Comparison of ENCODE assay signal across 15 mouse cellular contexts in genomic region chr3:137972224-137972623, GRCm38 (mm10). TPM values are rescaled to one million over a fixed set of nuclear protein-coding genes. Genes with fewer than 3 reads are reported as not detected.
DNase-seq lines count a peak whose midpoint lies in the region; ATAC-seq and TF ChIP-seq lines count a peak whose summit lies in the region.
"Had no signal": no experiment of that assay in that cellular context is flagged by ENCODE, and none has a peak within 500 bp of the region (broad histone marks: within the 10 kb centered on the region; RNA-seq: fewer than 3 reads in every experiment).

No protein-coding gene starts in this region.

- peak; percentile 38; the same call in 1 of the 2 replicates for ATAC-seq in heart, embryonic 16.5 days (replicated peaks; ENCODE audit: extremely low read depth, insufficient read depth, low FRiP score)
- peak; percentile 47 for ATAC-seq in G1E (ENCODE audit: extremely low read depth, insufficient number of reproducible peaks, low FRiP score, poor library complexity, severe bottlenecking)
- peak; percentile 16; the same call in 1 of the 2 replicates for ATAC-seq in common myeloid progenitor, adult 5-6 weeks (replicated peaks; ENCODE audit: low read depth, poor library complexity, severe bottlenecking)
- ATAC-seq in liver, embryonic 14.5 days (ENCODE audit: insufficient read depth): peak; percentile 86
- no peak for ATAC-seq in hindbrain, embryonic 13.5 days (ENCODE audit: low FRiP score)
- ATAC-seq: forebrain, embryonic 16.5 days had no signal

- H3K4me3 ChIP-seq in heart, embryonic 16.5 days (ENCODE audit: low read length): no peak overlapping the region
- peak overlapping the region; percentile 48; the same call in 1 of the 2 replicates for H3K4me3 ChIP-seq in G1E (ENCODE audit: low read depth, low read length)
- H3K4me3 ChIP-seq in liver, embryonic 14.5 days (ENCODE audit: insufficient read depth in 1 of 2, low read depth in 2 of 2, low read length in 2 of 2): peak overlapping the region; percentile 22 to 33
- H3K4me3 ChIP-seq in hindbrain, embryonic 13.5 days: no peak overlapping the region
- H3K4me3 ChIP-seq: embryonic facial prominence, embryonic 12.5 days; hindbrain, embryonic 10.5 days had no signal

- no peaks in the 10 kb centered on the region for H3K36me3 ChIP-seq in heart, embryonic 16.5 days (ENCODE audit: control insufficient read depth, insufficient read depth)
- peaks cover 78% of the 10 kb centered on the region for H3K36me3 ChIP-seq in G1E (replicated peaks)
- no peaks in the 10 kb centered on the region; the same call in 1 of the 2 replicates for H3K36me3 ChIP-seq in liver, embryonic 14.5 days (replicated peaks; ENCODE audit: control insufficient read depth, insufficient read depth, low read depth)
- no peaks in the 10 kb centered on the region for H3K36me3 ChIP-seq in hindbrain, embryonic 13.5 days
- H3K36me3 ChIP-seq: embryonic facial prominence, embryonic 12.5 days; hindbrain, embryonic 10.5 days had no signal

- 48% methylated on average over 5 of the region's 5 CpGs for WGBS in heart, embryonic 16.5 days
- whole genome bisulfite sequencing in liver, embryonic 14.5 days (ENCODE audit: insufficient replicate concordance): 15% methylated on average over 5 of the region's 5 CpGs
- WGBS in hindbrain, embryonic 13.5 days: 80% methylated on average over 5 of the region's 5 CpGs

- peak overlapping the region; percentile 20; the same call in 1 of the 2 replicates for H3K27ac ChIP-seq in heart, embryonic 16.5 days (ENCODE audit: low read length)
- H3K27ac ChIP-seq in liver, embryonic 14.5 days: peak overlapping the region; percentile 97
- no peak overlapping the region for H3K27ac ChIP-seq in hindbrain, embryonic 13.5 days
- H3K27ac ChIP-seq: embryonic facial prominence, embryonic 12.5 days; hindbrain, embryonic 10.5 days had no signal

- intact Hi-C loops in heart, postnatal 10 days (cut with DNase I): no loop called here

- DNase-seq in heart, postnatal 10 days: no peak
- peak; percentile 35 for DNase-seq in G1E (ENCODE audit: low spot score)
- DNase-seq in liver, embryonic 14.5 days (ENCODE audit: low read depth in 3 of 3, low spot score in 3 of 3): peak in 2 of 3 experiments; percentile 71 to 73
- no peak for DNase-seq in cerebellum, adult 9-11 months
- no peak for DNase-seq in adrenal gland, postnatal 25 days
- DNase-seq: cerebellum, postnatal 10 days; kidney, adult 8-10 months; lung, postnatal 14 days; right cerebral cortex, postnatal 14 days had no signal

- H3K9me3 ChIP-seq in heart, embryonic 16.5 days (replicated peaks; ENCODE audit: control insufficient read depth, low read length): no peaks in the 10 kb centered on the region
- H3K9me3 ChIP-seq in G1E (replicated peaks): no peaks in the 10 kb centered on the region
- H3K9me3 ChIP-seq in liver, embryonic 14.5 days (ENCODE audit: control insufficient read depth, low read length): no peaks in the 10 kb centered on the region
- H3K9me3 ChIP-seq in hindbrain, embryonic 13.5 days: no peaks in the 10 kb centered on the region
- H3K9me3 ChIP-seq: embryonic facial prominence, embryonic 12.5 days; hindbrain, embryonic 10.5 days had no signal

- TF ChIP-seq EP300 in liver, embryonic 14.5 days (IDR thresholded peaks at IDR 0.05; ENCODE audit: low read depth): peak; percentile 90

- peaks cover 35% of the 10 kb centered on the region for H3K4me1 ChIP-seq in heart, embryonic 16.5 days (ENCODE audit: control insufficient read depth, insufficient read depth, low read length)
- peaks cover 88% of the 10 kb centered on the region for H3K4me1 ChIP-seq in G1E (ENCODE audit: insufficient read depth, low read depth, low read length)
- H3K4me1 ChIP-seq in liver, embryonic 14.5 days (replicated peaks; ENCODE audit: control insufficient read depth in 2 of 2, insufficient read depth in 2 of 2, low read length in 1 of 2): peaks cover 58 to 81% of the 10 kb centered on the region in 2 experiments
- H3K4me1 ChIP-seq in hindbrain, embryonic 13.5 days (replicated peaks): peaks cover 12% of the 10 kb centered on the region

- no peak for TF ChIP-seq CTCF in G1E (IDR thresholded peaks at IDR 0.05; ENCODE audit: low read depth, low read length)
- no peak for TF ChIP-seq CTCF in liver, embryonic 14.5 days (IDR thresholded peaks at IDR 0.05; ENCODE audit: low read depth)

- H3K4me2 ChIP-seq in heart, embryonic 16.5 days (ENCODE audit: low read depth, low read length): no peak overlapping the region
- peak overlapping the region; percentile 69 for H3K4me2 ChIP-seq in liver, embryonic 14.5 days (ENCODE audit: low read depth)
- no peak overlapping the region for H3K4me2 ChIP-seq in hindbrain, embryonic 13.5 days
- H3K4me2 ChIP-seq: embryonic facial prominence, embryonic 12.5 days had no signal

- no peak overlapping the region for H3K9ac ChIP-seq in heart, embryonic 16.5 days (ENCODE audit: low read length)
- H3K9ac ChIP-seq in liver, embryonic 14.5 days (replicated peaks): peak overlapping the region; percentile 64
- no peak overlapping the region for H3K9ac ChIP-seq in hindbrain, embryonic 13.5 days
- H3K9ac ChIP-seq: embryonic facial prominence, embryonic 12.5 days had no signal

- H3K27me3 ChIP-seq in heart, embryonic 16.5 days (ENCODE audit: control insufficient read depth, insufficient read depth, low read length): no peaks in the 10 kb centered on the region
- no peaks in the 10 kb centered on the region for H3K27me3 ChIP-seq in G1E (ENCODE audit: insufficient read depth, low read length)
- H3K27me3 ChIP-seq in liver, embryonic 14.5 days (ENCODE audit: control insufficient read depth, insufficient read depth, low read length): no peaks in the 10 kb centered on the region
- H3K27me3 ChIP-seq in hindbrain, embryonic 13.5 days: no peaks in the 10 kb centered on the region
- H3K27me3 ChIP-seq: embryonic facial prominence, embryonic 12.5 days had no signal

RNA-seq across cellular contexts. Expression of gene Dapp1, which starts 9.1 kb away (rescaled TPM):
- 17.3 and 22.8 TPM in 2 replicates for polyA plus RNA-seq in heart, embryonic 16.5 days (2015; fragmentation: Nextera tagmentation; extraction: Ambion mirVana)
- 1 to 10 TPM; 4.0 to 5.2 TPM for total RNA-seq in heart, postnatal 10 days (2021)
- 288 and 301 TPM in 2 replicates for total RNA-seq in G1E (2014; fragmentation: Nextera tagmentation)
- 438 and 441 TPM in 2 replicates for total RNA-seq in G1E (2017)
- 14.3 and 37.2 TPM in 2 replicates for polyA plus RNA-seq in G1E (2012)
- total RNA-seq in common myeloid progenitor, adult 5-6 weeks (2017): 387 and 417 TPM in 2 replicates
- polyA plus RNA-seq in liver, embryonic 14.5 days (2012; rRNA removed): 5.1 and 8.8 TPM in 2 replicates
- 10.6 and 11.5 TPM in 2 replicates for polyA plus RNA-seq in liver, embryonic 14.5 days (2014; fragmentation: Nextera tagmentation; extraction: Ambion mirVana)
- 1.8 and 1.9 TPM in 2 replicates for polyA plus RNA-seq in hindbrain, embryonic 13.5 days (2015; fragmentation: Nextera tagmentation; extraction: Ambion mirVana)
- total RNA-seq in adrenal gland, postnatal 25 days (2021): 3.3 and 6.3 TPM in 2 replicates

RNA-seq across cellular contexts. Expression of gene Lamtor3, which starts 53.9 kb away (rescaled TPM):
- polyA plus RNA-seq in heart, embryonic 16.5 days (2015; fragmentation: Nextera tagmentation; extraction: Ambion mirVana): 115 and 120 TPM in 2 replicates
- total RNA-seq in heart, postnatal 10 days (2021): 10 to 100 TPM; 87.8 to 98.0 TPM
- total RNA-seq in G1E (2014; fragmentation: Nextera tagmentation): 152 and 187 TPM in 2 replicates
- total RNA-seq in G1E (2017): 233 and 234 TPM in 2 replicates
- polyA plus RNA-seq in G1E (2012): 27.0 and 38.4 TPM in 2 replicates
- 56.7 and 70.8 TPM in 2 replicates for total RNA-seq in common myeloid progenitor, adult 5-6 weeks (2017)
- 31.3 and 35.2 TPM in 2 replicates for polyA plus RNA-seq in liver, embryonic 14.5 days (2012; rRNA removed)
- 54.3 and 60.1 TPM in 2 replicates for polyA plus RNA-seq in liver, embryonic 14.5 days (2014; fragmentation: Nextera tagmentation; extraction: Ambion mirVana)
- 121 and 130 TPM in 2 replicates for polyA plus RNA-seq in hindbrain, embryonic 13.5 days (2015; fragmentation: Nextera tagmentation; extraction: Ambion mirVana)
- total RNA-seq in adrenal gland, postnatal 25 days (2021): 65.6 and 71.3 TPM in 2 replicates

Comparison
In these comparisons a context has a peak if more than half of its experiments do, and no peak if none do; other contexts are left out.
1. H3K4me3 ChIP-seq: peak in G1E (single experiment) and liver, embryonic 14.5 days (2 of 2); none in heart, embryonic 16.5 days (single experiment) and hindbrain, embryonic 13.5 days (single experiment).
2. DNase-seq: peak in G1E (single experiment) and liver, embryonic 14.5 days (2 of 3); none in heart, postnatal 10 days (0 of 2), cerebellum, adult 9-11 months (single experiment) and adrenal gland, postnatal 25 days (single experiment).
3. RNA of gene Dapp1, which starts 9.1 kb away (total RNA-seq): 288 to 441 TPM in G1E and 387 to 417 TPM in common myeloid progenitor, adult 5-6 weeks; 3.3 to 6.3 TPM in adrenal gland, postnatal 25 days and 4.0 to 5.2 TPM in heart, postnatal 10 days; every median in the first group is over 10 times any median in the second.